Mouse (Mus musculus): ENCODE results near the gene Cma2. TPM values are rescaled to one million over a fixed set of nuclear protein-coding genes. Genes with fewer than 3 reads are reported as not detected.
"Not testable (repeated sequence)": the region's sequence is repeated elsewhere in the genome, so short reads cannot be mapped to it uniquely, and the experiment has no call there.

Gene Cma2
- total RNA-seq (2017), result not detected in 2 replicates

DNA sequence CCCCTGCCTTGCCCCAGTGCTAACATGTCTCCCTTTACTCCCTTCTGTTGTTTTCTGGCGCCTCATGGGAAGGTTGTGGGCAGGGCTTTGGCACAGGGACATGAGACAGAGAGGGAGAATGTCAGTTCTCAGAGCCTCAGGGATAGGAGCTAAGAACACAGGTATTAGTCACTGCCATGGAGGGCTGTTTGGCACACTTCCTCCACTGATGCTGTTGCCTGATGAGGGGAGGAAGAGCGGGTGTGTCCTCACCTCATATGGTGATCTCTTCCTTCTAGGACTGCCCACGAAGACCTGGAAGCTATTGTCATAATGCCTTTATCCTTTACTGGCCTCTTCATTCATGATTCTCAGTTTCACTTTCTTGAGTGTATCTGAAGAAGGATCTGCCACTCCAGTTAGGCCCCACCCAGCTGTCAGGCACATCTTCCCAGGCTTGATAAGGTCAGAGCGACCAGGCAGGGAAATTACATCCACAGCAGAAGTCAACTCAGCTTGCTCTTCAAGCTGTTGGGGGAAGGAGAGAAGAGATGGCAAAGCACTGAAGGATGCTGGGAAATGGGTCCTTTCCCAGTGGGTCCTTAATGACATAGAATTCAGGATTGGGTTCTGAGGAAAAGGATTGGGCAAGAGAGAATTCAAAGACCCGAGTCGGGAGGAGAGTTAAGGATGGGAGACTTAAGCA is at the start of gene Cma2:
Gene Cma2 (plus strand): TSS at position 635 of the 685 bp plus-strand sequence.
- ATAC-seq (replicated peaks in 1 of 2; ENCODE audit: insufficient read depth in 1 of 2, low FRiP score in 2 of 2, low TSS enrichment in 1 of 2, low read depth in 1 of 2, poor library complexity in 2 of 2, severe bottlenecking in 2 of 2), result no peak

DNA sequence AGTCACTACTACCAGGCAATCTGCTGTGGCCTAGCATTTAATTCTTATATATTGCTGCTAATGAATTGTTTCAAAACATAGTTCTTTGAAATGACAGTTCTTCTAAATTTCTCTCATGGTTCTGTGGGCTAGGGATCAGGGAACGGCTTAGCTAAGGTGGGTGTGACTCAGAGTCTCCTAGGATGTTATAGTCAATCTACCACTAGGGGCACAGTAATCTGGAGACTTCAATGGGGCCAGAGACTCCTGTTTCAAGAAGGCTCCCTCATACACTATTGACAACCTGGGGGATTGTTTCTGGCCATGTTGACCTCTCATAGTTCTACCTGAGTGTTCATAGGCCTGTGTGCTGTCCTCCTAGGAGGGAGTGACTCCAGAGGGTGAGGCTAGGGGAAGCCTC is 45.3 kb upstream of the Cma2 start:
- peak; percentile 53 to 71 for ATAC-seq (replicated peaks in 1 of 2; ENCODE audit: insufficient read depth in 1 of 2, low FRiP score in 2 of 2, low TSS enrichment in 1 of 2, low read depth in 1 of 2, poor library complexity in 2 of 2, severe bottlenecking in 2 of 2)

GRCm38 (mm10) chr14:55913406-55913805 is 37.4 kb upstream of the Cma2 start:
- peak; percentile 59 to 75 for ATAC-seq (replicated peaks in 1 of 2; ENCODE audit: insufficient read depth in 1 of 2, low FRiP score in 2 of 2, low TSS enrichment in 1 of 2, low read depth in 1 of 2, poor library complexity in 2 of 2, severe bottlenecking in 2 of 2)

- peak; percentile 84 to 86 for ATAC-seq (replicated peaks in 1 of 2; ENCODE audit: insufficient read depth in 1 of 2, low FRiP score in 2 of 2, low TSS enrichment in 1 of 2, low read depth in 1 of 2, poor library complexity in 2 of 2, severe bottlenecking in 2 of 2)
These were observed 32.3 kb upstream of the Cma2 start for GRCm38 (mm10) chr14:55918240-55919082.

DNA sequence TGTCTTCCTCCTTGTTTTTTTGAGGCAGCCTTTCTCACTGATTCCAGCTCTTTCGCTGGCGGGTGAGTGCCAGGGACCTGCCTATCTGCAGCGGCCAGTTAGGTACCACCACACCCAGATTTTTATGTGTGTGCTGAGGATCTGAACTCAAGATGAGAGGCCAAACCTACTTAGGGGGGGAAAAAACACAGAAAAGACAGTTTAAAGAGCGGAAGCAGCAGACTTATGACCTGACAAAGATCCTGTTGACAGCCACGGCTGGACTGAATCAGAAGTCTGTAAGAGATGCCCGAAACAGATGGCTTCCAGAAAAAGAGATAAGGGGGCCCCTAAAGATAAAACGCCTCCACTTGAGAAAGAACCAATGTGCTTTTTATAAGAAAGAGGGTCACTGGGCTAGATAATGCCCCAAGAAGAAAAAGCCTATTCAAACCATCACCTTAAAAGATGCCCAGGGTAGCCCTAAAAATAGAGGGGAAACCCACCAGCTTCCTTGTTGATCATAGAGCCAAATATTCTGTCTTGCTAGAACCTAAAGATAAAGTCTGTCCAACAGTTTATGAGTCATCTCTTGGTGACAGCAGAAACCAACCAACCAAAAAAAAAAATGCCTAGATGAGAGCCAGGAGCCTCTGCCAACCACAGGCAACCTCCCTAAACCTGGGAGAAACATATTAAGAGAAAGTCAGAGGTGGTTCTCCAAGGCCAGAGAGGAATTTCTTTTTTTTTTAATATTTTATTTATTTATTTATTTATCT is 28.1 kb upstream of the Cma2 start:
- no peak for ATAC-seq (replicated peaks in 1 of 2; ENCODE audit: insufficient read depth in 1 of 2, low FRiP score in 2 of 2, low TSS enrichment in 1 of 2, low read depth in 1 of 2, poor library complexity in 2 of 2, severe bottlenecking in 2 of 2)

DNA sequence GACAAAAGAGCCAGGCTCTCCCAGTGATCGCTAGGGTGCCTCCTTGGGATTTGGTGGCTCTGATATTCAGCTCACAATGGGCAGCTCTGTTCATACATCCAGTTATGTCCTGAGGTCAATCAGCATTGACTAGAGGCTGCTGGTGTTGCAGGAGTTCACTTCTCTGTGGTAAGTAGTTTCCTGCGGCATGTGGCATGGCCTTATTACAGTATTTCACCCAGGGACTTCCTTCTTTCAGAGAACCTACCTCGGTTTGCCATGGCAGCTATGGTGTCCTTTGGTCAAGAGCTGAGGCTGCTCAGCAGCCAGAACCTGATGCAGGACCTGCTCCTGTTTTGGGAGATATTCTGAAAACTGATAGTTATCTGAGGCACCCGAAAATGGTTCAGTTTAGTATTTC is 23.9 kb upstream of the Cma2 start:
- peak; percentile 53 to 62; a peak in 3 of 4 replicates for ATAC-seq (replicated peaks in 1 of 2; ENCODE audit: insufficient read depth in 1 of 2, low FRiP score in 2 of 2, low TSS enrichment in 1 of 2, low read depth in 1 of 2, poor library complexity in 2 of 2, severe bottlenecking in 2 of 2)

GRCm38 (mm10) chr14:55929263-55929997 is 21.4 kb upstream of the Cma2 start:
- ATAC-seq (replicated peaks in 1 of 2; ENCODE audit: insufficient read depth in 1 of 2, low FRiP score in 2 of 2, low TSS enrichment in 1 of 2, low read depth in 1 of 2, poor library complexity in 2 of 2, severe bottlenecking in 2 of 2), result no peak

- ATAC-seq (replicated peaks in 1 of 2; ENCODE audit: insufficient read depth in 1 of 2, low FRiP score in 2 of 2, low TSS enrichment in 1 of 2, low read depth in 1 of 2, poor library complexity in 2 of 2, severe bottlenecking in 2 of 2), result peak in 1 of 2 experiments; percentile 42; a peak in 1 of 4 replicates
These were observed 17.2 kb upstream of the Cma2 start for GRCm38 (mm10) chr14:55933586-55933985.

GRCm38 (mm10) chr14:55940070-55940800 is 10.5 kb upstream of the Cma2 start:
- ATAC-seq (replicated peaks in 1 of 2; ENCODE audit: insufficient read depth in 1 of 2, low FRiP score in 2 of 2, low TSS enrichment in 1 of 2, low read depth in 1 of 2, poor library complexity in 2 of 2, severe bottlenecking in 2 of 2), result no peak

DNA sequence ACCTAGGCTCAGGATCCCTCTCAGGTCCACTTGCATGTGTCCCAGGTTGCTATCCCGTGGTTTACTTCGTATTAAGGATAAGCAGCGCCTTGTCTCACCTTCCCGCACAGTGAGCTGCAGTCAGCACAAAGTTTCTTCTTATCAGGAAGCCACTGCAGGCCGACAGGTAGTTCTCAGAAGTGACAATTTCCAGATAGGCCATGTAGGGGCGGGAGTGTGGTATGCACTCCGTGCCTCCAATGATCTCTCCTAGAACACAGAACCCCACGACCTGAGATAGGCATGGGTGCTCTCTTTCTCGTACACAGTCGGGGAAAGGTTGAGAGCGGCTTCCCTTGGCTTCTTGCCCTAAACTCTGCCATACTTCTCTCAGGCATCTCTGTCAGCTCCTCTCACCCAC is 7.2 kb upstream of the Cma2 start:
- ATAC-seq (replicated peaks in 1 of 2; ENCODE audit: insufficient read depth in 1 of 2, low FRiP score in 2 of 2, low TSS enrichment in 1 of 2, low read depth in 1 of 2, poor library complexity in 2 of 2, severe bottlenecking in 2 of 2), result no peak

DNA sequence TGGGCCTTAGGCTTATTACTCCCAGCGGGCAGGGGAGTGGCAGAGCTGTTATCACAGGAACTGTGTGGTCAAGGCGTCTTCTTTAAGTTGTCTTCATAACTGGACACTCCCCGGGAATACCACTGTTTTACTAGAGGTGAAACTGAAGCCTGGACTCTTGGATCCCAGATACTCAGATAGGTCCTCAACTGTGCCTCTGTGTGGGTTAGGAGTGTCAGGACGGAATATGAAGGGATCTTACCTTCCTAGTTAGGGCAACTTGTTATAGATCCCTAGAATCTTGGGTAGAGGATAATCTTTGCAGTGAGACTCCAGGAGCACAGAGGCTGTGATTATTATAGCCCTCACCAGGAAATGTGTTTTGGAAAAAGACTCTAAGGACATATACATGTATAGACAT is 6.2 kb upstream of the Cma2 start, which contains the start of gene Cma1:
Gene Cma1 (minus strand): TSS at position 101 of the 400 bp plus-strand sequence.
- no peak for ATAC-seq (replicated peaks in 1 of 2; ENCODE audit: insufficient read depth in 1 of 2, low FRiP score in 2 of 2, low TSS enrichment in 1 of 2, low read depth in 1 of 2, poor library complexity in 2 of 2, severe bottlenecking in 2 of 2)

GRCm38 (mm10) chr14:55946269-55946969 is 4.4 kb upstream of the Cma2 start:
- ATAC-seq (replicated peaks in 1 of 2; ENCODE audit: insufficient read depth in 1 of 2, low FRiP score in 2 of 2, low TSS enrichment in 1 of 2, low read depth in 1 of 2, poor library complexity in 2 of 2, severe bottlenecking in 2 of 2), result no peak

GRCm38 (mm10) chr14:55963263-55963662 is 12.5 kb downstream of the Cma2 start:
- ATAC-seq (replicated peaks in 1 of 2; ENCODE audit: insufficient read depth in 1 of 2, low FRiP score in 2 of 2, low TSS enrichment in 1 of 2, low read depth in 1 of 2, poor library complexity in 2 of 2, severe bottlenecking in 2 of 2), result no peak

GRCm38 (mm10) chr14:55963900-55964299 is 13.1 kb downstream of the Cma2 start:
- not testable (repeated sequence) for ATAC-seq (replicated peaks in 1 of 2; ENCODE audit: insufficient read depth in 1 of 2, low FRiP score in 2 of 2, low TSS enrichment in 1 of 2, low read depth in 1 of 2, poor library complexity in 2 of 2, severe bottlenecking in 2 of 2)

DNA sequence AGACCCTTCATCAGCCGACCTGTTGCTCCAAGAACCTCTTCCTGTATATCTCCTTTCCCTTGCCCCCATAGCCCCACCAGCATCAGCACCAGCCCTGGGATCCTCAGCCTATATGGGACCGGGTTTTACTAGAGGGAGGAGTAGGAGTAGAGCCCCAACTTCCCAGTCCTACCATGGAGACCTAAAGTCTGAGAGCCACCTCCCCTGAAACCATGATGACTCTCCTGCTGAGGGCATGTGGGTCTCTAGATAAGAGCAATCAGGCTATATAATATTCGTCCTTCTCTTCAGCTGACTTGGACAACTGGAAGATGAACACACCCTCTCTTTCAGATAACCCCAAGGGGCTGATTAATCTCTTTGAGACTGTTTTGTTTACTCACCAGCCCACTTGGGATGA is 36.7 kb downstream of the Cma2 start:
- not testable (repeated sequence) for ATAC-seq (replicated peaks in 1 of 2; ENCODE audit: insufficient read depth in 1 of 2, low FRiP score in 2 of 2, low TSS enrichment in 1 of 2, low read depth in 1 of 2, poor library complexity in 2 of 2, severe bottlenecking in 2 of 2)

DNA sequence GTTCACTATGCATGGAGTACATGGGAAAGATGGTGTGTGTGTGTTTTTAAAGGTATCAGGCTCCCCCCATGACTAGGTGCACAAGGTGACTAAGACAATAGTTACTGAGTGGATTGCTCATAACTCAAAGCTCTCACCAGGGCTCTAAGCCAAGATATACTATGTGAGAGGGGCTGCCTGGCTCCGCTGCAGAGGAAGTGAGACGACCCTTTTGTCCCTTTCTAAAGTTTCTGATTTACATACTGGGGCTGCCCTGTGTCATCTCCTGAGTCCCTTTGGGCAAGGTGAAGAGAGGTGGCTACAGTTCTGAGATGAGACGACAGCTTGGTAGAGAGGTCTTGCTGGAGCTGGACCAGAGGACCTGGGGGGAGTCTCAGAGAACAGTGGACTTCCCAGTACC is 62.4 kb downstream of the Cma2 start:
- ATAC-seq (replicated peaks in 1 of 2; ENCODE audit: insufficient read depth in 1 of 2, low FRiP score in 2 of 2, low TSS enrichment in 1 of 2, low read depth in 1 of 2, poor library complexity in 2 of 2, severe bottlenecking in 2 of 2), result no peak
